Mouse (Mus musculus): Measurements from ENCODE around the gene Lypd5. TPM values are rescaled to one million over a fixed set of nuclear protein-coding genes. Genes with fewer than 3 reads are reported as not detected.

The Lypd5 gene
- polyA plus RNA-seq (2016; fragmentation: Nextera tagmentation; extraction: Ambion mirVana), result not detected in 2 replicates

- no peaks in the 10 kb centered on the region for H3K36me3 ChIP-seq
- H3K9ac ChIP-seq, result no peak within 1 kb of the TSS
- H3K27me3 ChIP-seq, result peaks cover 4% of the 10 kb centered on the region; the same call in 1 of the 2 replicates
- H3K4me2 ChIP-seq (replicated peaks), result no peak within 1 kb of the TSS
- ATAC-seq (ENCODE audit: insufficient number of reproducible peaks, insufficient read depth, low FRiP score, low TSS enrichment), result no peak
- no peak within 1 kb of the TSS for H3K27ac ChIP-seq
- no peaks in the 10 kb centered on the region for H3K4me1 ChIP-seq
- 37% methylated on average over 6 of the region's 6 CpGs for WGBS
- no peaks in the 10 kb centered on the region for H3K9me3 ChIP-seq
- H3K4me3 ChIP-seq, result no peak within 1 kb of the TSS
Observed at GRCm38 (mm10) chr7:24348896-24349295, at the start of gene Lypd5. Gene Lypd5, plus strand, starts transcription at chr7:24349196.

DNA sequence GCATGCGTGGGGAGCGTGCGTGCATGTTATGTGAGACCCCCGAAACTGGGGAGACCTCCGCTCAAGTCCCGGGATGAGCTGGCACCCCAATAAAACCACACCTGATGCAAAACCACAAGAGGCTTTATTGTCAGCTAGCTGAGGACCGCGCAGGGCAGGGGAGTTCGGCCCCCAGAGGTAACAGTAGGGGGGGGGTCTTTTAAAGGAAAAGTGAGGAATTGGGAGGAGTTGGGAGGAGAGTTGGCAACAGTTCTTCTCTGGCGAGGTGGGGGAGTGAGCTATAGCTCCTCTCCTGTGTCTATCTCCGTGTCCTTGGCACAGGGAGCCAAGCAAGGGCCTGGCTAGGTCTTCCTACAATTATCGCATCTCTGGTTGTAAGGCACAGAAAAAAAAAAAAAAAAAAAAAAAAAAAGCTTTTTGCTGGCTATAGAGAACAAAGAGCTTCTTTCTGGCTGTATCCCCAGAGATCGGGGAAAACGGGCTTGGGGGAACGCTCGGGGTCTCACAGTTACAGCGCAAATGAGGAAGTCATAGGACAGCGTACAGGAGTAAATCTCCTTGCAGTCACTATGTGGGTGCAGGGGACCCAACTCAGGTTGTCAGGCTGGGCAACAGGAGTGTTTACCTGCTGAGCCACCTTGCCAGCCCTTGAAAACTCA is 49.0 kb upstream of the Lypd5 start:
- Histone ChIP-seq H3K9ac (peak overlapping the region; percentile 83), H3K4me1 (peaks cover 9% of the 10 kb centered on the region; the same call in 1 of the 2 replicates), H3K27ac (peak overlapping the region; percentile 97), H3K4me3 (peak overlapping the region; percentile 70), H3K36me3 (peaks cover 44% of the 10 kb centered on the region), H3K27me3 (no peaks in the 10 kb centered on the region), H3K9me3 (no peaks in the 10 kb centered on the region), H3K4me2 (replicated peaks) (peak overlapping the region; percentile 84)
- ATAC-seq (ENCODE audit: insufficient number of reproducible peaks, insufficient read depth, low FRiP score, low TSS enrichment), result peak; percentile 16
- WGBS, result under 1% methylated on average over 18 of the region's 18 CpGs

- peak within 1 kb of the TSS; percentile 70 for H3K4me3 ChIP-seq
- peak; percentile 70; the same call in 1 of the 2 replicates for ATAC-seq (ENCODE audit: insufficient number of reproducible peaks, insufficient read depth, low FRiP score, low TSS enrichment)
- 4% methylated on average over 13 of the region's 13 CpGs for WGBS
- H3K9ac ChIP-seq, result peak within 1 kb of the TSS; percentile 51; the same call in 1 of the 2 replicates
- peaks cover 37% of the 10 kb centered on the region for H3K36me3 ChIP-seq
- H3K4me2 ChIP-seq (replicated peaks), result peak within 1 kb of the TSS; percentile 84
- peaks cover 9% of the 10 kb centered on the region; the same call in 1 of the 2 replicates for H3K4me1 ChIP-seq
- H3K9me3 ChIP-seq, result no peaks in the 10 kb centered on the region
- no peaks in the 10 kb centered on the region for H3K27me3 ChIP-seq
- H3K27ac ChIP-seq, result peak within 1 kb of the TSS; percentile 97
Observed at GRCm38 (mm10) chr7:24300771-24301282, 48.2 kb upstream of the Lypd5 start, which contains the start of gene Zfp61. Gene Zfp61, minus strand, starts transcription at chr7:24301232.

DNA sequence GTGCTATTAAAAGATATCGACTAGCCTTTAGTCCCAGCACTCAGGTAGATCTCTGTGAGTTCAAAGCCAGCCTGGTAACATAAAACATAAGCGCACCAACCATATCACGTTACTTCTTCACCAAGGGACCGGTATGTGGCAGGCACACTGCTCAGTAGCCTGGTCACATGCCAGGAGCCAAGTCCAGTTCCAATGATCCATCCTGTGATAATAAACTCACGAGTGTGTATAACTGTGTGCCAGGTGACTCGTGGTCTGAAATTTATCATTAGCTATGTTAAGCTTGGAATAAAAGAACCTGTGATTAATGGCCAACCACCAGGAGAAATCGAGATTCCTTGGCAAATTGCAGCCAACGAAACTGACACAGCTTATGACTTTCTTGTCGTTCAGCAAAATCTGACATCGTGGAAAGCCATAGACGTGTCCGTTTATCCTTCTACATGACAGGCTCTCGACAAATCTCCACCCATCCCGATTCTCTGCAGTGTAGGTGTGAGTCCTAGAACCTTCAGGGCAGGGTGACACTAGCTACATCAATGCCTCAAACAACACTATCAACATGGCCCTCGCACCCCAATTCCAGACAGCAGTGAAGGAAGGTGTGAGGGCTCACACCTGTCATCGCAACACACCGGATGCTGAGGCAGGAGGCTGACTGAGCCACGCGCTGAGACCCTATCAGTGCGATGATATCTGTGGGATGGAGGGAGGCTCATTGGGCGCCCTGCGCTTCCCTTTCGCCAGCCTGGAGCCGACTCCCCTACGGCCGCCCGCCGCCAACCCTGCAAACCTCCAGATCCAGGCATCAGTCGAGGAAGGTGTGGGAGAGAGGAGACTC is 33.0 kb upstream of the Lypd5 start:
- Histone ChIP-seq H3K4me3 (peak overlapping the region; percentile 61), H3K9ac (peak overlapping the region; percentile 73), H3K27me3 (no peaks in the 10 kb centered on the region), H3K4me1 (peaks cover 4% of the 10 kb centered on the region; the same call in 1 of the 2 replicates), H3K9me3 (no peaks in the 10 kb centered on the region), H3K4me2 (replicated peaks) (peak overlapping the region; percentile 71), H3K27ac (peak overlapping the region; percentile 77), H3K36me3 (peaks cover 16% of the 10 kb centered on the region)
- WGBS, result 29% methylated on average over 29 of the region's 29 CpGs
- no peak for ATAC-seq (ENCODE audit: insufficient number of reproducible peaks, insufficient read depth, low FRiP score, low TSS enrichment)

DNA sequence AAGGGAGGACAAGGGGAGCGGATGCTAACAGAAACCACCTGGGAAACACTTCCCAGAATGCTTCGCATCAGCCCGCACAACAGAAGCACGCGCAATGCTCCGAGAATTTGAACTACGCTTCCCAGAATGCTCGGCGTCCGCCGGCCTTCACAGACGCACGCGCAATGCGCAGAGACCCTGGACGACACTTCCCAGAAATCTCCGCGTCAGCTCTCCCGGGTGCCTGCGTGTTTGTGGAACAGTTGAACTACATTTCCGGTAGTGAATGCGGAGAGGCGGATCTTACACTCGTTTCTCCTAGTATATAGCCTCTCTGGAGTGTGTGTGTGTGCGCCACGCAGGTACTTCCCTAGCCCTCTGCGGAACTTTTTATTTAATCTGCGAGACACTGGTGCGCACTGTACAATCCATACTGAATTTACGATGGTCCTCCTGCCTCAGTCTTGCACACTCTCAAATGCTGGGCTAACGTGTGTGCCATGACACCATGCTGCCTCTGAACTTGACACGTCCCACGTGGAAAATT is 32.4 kb upstream of the Lypd5 start, which contains the start of gene Zfp94:
Gene Zfp94 (minus strand): TSS at position 100 of the 526 bp plus-strand sequence.
- peak; percentile 92 for ATAC-seq (ENCODE audit: insufficient number of reproducible peaks, insufficient read depth, low FRiP score, low TSS enrichment)
- H3K9ac ChIP-seq, result peak within 1 kb of the TSS; percentile 73
- WGBS, result 1% methylated on average over 33 of the region's 33 CpGs
- H3K27ac ChIP-seq, result peak within 1 kb of the TSS; percentile 77
- peaks cover 9% of the 10 kb centered on the region for H3K36me3 ChIP-seq
- no peaks in the 10 kb centered on the region for H3K27me3 ChIP-seq
- peak within 1 kb of the TSS; percentile 71 for H3K4me2 ChIP-seq (replicated peaks)
- H3K9me3 ChIP-seq, result no peaks in the 10 kb centered on the region
- peaks cover 4% of the 10 kb centered on the region; the same call in 1 of the 2 replicates for H3K4me1 ChIP-seq
- H3K4me3 ChIP-seq, result peak within 1 kb of the TSS; percentile 61

DNA sequence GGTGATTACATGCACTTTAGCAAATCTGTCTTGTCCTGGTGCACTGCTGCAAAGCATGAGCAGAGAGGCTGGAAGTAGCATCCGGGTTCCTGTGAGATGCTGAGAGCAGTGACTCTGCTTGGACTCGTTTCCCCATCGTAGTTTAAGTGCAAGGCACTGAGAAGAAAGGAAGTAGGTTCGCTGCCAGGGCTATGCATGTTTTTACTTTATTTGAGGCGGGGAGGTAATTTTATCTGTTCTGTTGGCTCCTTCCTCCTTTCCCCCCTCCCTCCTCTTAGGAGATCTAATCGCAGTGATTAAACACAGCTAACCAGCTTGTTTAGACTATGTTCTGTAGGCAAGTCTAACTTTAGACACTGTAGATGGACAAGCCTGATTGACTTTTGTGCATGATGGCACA is 30.1 kb upstream of the Lypd5 start:
- Histone ChIP-seq H3K9ac (no peak overlapping the region), H3K36me3 (no peaks in the 10 kb centered on the region), H3K9me3 (peaks cover 3% of the 10 kb centered on the region; the same call in 1 of the 2 replicates), H3K27me3 (no peaks in the 10 kb centered on the region), H3K4me3 (no peak overlapping the region), H3K4me2 (replicated peaks) (no peak overlapping the region), H3K27ac (peak overlapping the region; percentile 7; the same call in 1 of the 2 replicates), H3K4me1 (peaks cover 4% of the 10 kb centered on the region; the same call in 1 of the 2 replicates)
- WGBS, result 37% methylated on average over 6 of the region's 6 CpGs
- no peak for ATAC-seq (ENCODE audit: insufficient number of reproducible peaks, insufficient read depth, low FRiP score, low TSS enrichment)

- Histone ChIP-seq H3K4me1 (no peaks in the 10 kb centered on the region), H3K27me3 (no peaks in the 10 kb centered on the region), H3K27ac (no peak overlapping the region), H3K4me2 (replicated peaks) (no peak overlapping the region), H3K9ac (no peak overlapping the region), H3K4me3 (no peak overlapping the region), H3K36me3 (no peaks in the 10 kb centered on the region), H3K9me3 (peaks cover 11% of the 10 kb centered on the region; the same call in 1 of the 2 replicates)
- ATAC-seq (ENCODE audit: insufficient number of reproducible peaks, insufficient read depth, low FRiP score, low TSS enrichment), result no peak
- 74% methylated on average over 4 of the region's 4 CpGs for WGBS
Observed at GRCm38 (mm10) chr7:24322593-24322992, 26.4 kb upstream of the Lypd5 start.

DNA sequence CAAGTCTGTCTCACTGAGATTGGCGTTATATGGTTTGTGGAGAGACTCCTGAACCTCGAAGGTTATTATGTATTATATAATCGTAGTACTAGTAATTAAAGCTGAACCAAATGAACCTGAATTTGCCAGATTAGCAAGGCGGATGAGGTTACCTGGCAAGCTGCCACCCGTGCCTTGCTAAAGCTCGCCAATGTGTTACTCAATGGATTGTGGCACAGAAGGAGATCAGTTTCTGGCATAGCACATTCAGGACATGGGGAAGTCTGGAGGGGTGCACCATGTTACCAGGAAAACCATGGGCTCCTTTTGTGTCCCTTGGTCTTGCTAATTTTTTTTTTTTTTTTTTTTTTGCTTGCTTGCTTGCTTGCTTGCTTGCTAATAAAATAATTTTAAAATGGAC is 23.8 kb upstream of the Lypd5 start:
- no peak overlapping the region for H3K9ac ChIP-seq

DNA sequence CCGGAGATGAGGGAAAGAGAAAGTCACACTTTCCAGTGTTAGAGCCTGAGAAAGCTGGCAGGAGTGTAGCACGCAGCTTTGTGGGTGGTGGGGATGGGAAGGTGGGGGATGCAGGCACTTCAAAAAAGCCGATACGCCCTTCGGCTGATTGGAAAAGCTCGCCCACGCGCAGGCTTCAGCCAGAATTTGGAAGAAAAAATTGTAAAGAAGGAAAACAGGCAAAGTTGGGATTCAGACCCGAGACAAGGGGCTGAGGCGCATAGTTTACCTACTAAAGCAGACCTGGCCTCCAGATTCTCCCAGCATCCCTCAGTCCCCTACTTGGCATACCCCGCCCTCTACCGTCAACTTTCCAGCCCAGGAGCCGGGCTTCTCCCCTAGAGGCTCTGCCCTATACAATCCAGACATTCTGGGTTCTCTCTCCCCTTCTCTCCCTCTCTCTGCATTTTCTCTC is 23.3 kb upstream of the Lypd5 start:
- no peaks in the 10 kb centered on the region for H3K36me3 ChIP-seq
- peak overlapping the region; percentile 46 for H3K4me2 ChIP-seq (replicated peaks)
- H3K4me3 ChIP-seq, result peak overlapping the region; percentile 22
- peak overlapping the region; percentile 34 for H3K9ac ChIP-seq
- 7% methylated on average over 13 of the region's 13 CpGs for WGBS
- H3K27ac ChIP-seq, result peak overlapping the region; percentile 26; the same call in 1 of the 2 replicates
- peak; percentile 88 for ATAC-seq (ENCODE audit: insufficient number of reproducible peaks, insufficient read depth, low FRiP score, low TSS enrichment)
- no peaks in the 10 kb centered on the region for H3K4me1 ChIP-seq
- no peaks in the 10 kb centered on the region for H3K27me3 ChIP-seq
- H3K9me3 ChIP-seq, result peaks cover 11% of the 10 kb centered on the region; the same call in 1 of the 2 replicates

More for the DNA sequence above, 23.8 kb upstream of the Lypd5 start:
- no peaks in the 10 kb centered on the region for H3K36me3 ChIP-seq
- H3K4me2 ChIP-seq (replicated peaks), result peak overlapping the region; percentile 46; the same call in 1 of the 2 replicates
- no peaks in the 10 kb centered on the region for H3K4me1 ChIP-seq
- no peak overlapping the region for H3K27ac ChIP-seq
- no peak overlapping the region for H3K4me3 ChIP-seq
- ATAC-seq (ENCODE audit: insufficient number of reproducible peaks, insufficient read depth, low FRiP score, low TSS enrichment), result no peak
- H3K9me3 ChIP-seq, result peaks cover 11% of the 10 kb centered on the region; the same call in 1 of the 2 replicates
- 87% methylated on average over 6 of the region's 6 CpGs for WGBS
- H3K27me3 ChIP-seq, result no peaks in the 10 kb centered on the region

- H3K27ac ChIP-seq, result peak overlapping the region; percentile 26; the same call in 1 of the 2 replicates
- 47% methylated on average over 20 of the region's 20 CpGs for WGBS
- ATAC-seq (ENCODE audit: insufficient number of reproducible peaks, insufficient read depth, low FRiP score, low TSS enrichment), result no peak
Observed at GRCm38 (mm10) chr7:24326273-24327135, 22.5 kb upstream of the Lypd5 start.

More at GRCm38 (mm10) chr7:24326273-24327135, 22.5 kb upstream of the Lypd5 start:
- 0 out of 2 replicates have a peak overlapping the region, but pooled peaks have one; percentile 34 for H3K9ac ChIP-seq
- peak overlapping the region; percentile 46 for H3K4me2 ChIP-seq (replicated peaks)
- peaks cover 11% of the 10 kb centered on the region; the same call in 1 of the 2 replicates for H3K9me3 ChIP-seq
- H3K4me1 ChIP-seq, result no peaks in the 10 kb centered on the region
- peak overlapping the region; percentile 22 for H3K4me3 ChIP-seq
- H3K27me3 ChIP-seq, result no peaks in the 10 kb centered on the region
- no peaks in the 10 kb centered on the region for H3K36me3 ChIP-seq
